Mouse (Mus musculus) bone marrow, adult 2 months (tissue): ENCODE results near the gene Tmem91. TPM values are rescaled to one million over a fixed set of nuclear protein-coding genes. Genes with fewer than 3 reads are reported as not detected.
"Not testable (repeated sequence)": the region's sequence is repeated elsewhere in the genome, so short reads cannot be mapped to it uniquely, and the experiment has no call there.

ENCODE experiments used
- H3K27ac ChIP-seq: fragments of 200-500 bp; 2 replicates; pipeline ENCODE4 v1.5.1; 2012; ENCODE audit warnings: low read depth, mild to moderate bottlenecking, control low read depth, inconsistent platforms, low read length; ENCODE audit not compliant: control insufficient read depth, poor library complexity, insufficient read depth
- H3K4me1 ChIP-seq: fragments of 200-500 bp; 2 replicates; pipeline ENCODE4 v1.6.1; 2011; ENCODE audit warnings: low read length; ENCODE audit not compliant: control insufficient read depth, insufficient read depth
- H3K4me3 ChIP-seq: fragments of 200-500 bp; replicated peaks from 2 replicates; pipeline ENCODE3; 2011; ENCODE audit warnings: mild to moderate bottlenecking, low read depth, low read length, control low read depth; ENCODE audit not compliant: control insufficient read depth
- CTCF ChIP-seq: fragments of 200-500 bp; IDR thresholded peaks from 2 replicates; pipeline ENCODE4 v1.5.1; 2011; ENCODE audit warnings: low read length, control low read depth; ENCODE audit not compliant: control insufficient read depth, insufficient read depth
- POLR2A ChIP-seq: fragments of 200-500 bp; IDR thresholded peaks from 2 replicates; pipeline ENCODE4 v1.6.1; 2011; ENCODE audit warnings: low read depth, mild to moderate bottlenecking, control low read depth, low read length, borderline replicate concordance; ENCODE audit not compliant: control insufficient read depth
- WGBS: fragments of 180-500 bp; shearing (Covaris S2); methylation state at CpG from one replicate; pipeline ENCODE4 v1.1.7; 2018; 5-methylcytosine and 5-hydroxymethylcytosine counted together
- polyA plus RNA-seq: library from polyadenylated mRNA; stranded (reverse); fragments of >200 nt; gene quantifications from 2 replicates; pipeline ENCODE4 v1.2.4, GENCODE M21; 2011; ENCODE audit warnings: low replicate concordance; ENCODE audit not compliant: missing spikeins, insufficient read depth, insufficient read length

Gene Tmem91
- polyA plus RNA-seq = 2.9 TPM in 1 of 2 replicates, not detected in the other

DNA sequence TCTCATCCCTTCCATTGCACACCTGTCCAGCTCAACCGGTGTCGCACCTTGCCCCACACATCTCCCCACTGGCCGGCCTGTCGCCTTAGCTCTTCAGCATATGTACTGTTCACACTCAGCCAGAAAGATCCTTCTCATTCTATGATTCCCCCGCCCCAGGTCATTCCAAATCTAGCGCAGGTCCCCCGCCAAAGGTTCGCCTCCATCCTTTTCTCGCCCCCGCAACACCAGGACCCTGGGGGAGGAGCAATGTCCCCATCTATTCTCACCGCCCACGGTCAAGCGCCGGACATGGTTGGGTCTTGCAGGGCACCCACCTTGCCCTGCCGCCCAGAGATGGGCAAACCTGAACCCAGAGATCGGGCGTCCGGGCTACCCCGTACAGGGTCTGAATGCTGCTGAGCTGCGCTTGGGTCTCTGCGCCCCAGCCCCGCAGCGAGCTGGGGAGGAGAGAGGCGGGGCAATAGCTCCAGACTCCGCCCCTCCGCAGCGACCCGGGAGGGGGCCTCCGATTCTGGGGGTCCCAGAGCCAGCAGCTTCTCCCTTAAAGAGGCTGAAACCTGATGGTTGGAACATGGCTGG lies at the start of gene Tmem91:
TSS of gene Tmem91 (minus strand) at position 448 of the 582 bp plus-strand sequence.
- H3K27ac ChIP-seq = no peak within 1 kb of the TSS
- under 1% methylated on average over 29 of the region's 29 CpGs for WGBS
- TF ChIP-seq CTCF = no peak
- TF ChIP-seq POLR2A = no peak
- peak within 1 kb of the TSS; percentile 7 for H3K4me3 ChIP-seq
- peaks cover 4% of the 10 kb centered on the region for H3K4me1 ChIP-seq

DNA sequence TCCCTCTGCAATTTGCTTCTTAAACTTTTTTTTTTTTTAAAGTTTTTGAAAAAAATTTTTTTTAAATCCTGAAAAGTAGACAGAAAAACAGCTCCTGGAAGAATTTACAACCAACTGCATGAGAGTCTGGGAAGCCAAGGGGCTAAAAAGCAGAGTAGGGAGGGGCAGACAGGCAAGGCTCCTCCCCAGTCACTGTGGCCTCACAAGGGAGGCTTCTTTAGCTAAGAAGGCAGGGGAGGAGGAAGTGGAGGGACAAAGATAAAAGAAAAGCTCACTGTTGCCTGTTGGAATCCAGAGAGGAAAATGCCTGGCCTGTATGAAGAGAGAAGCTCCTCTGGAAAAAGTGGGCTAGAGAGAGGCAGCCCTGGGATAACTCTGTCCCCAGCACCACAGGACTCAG lies 46.8 kb upstream of the Tmem91 start:
- not testable (repeated sequence) for H3K27ac ChIP-seq, H3K4me3 ChIP-seq, H3K4me1 ChIP-seq

DNA sequence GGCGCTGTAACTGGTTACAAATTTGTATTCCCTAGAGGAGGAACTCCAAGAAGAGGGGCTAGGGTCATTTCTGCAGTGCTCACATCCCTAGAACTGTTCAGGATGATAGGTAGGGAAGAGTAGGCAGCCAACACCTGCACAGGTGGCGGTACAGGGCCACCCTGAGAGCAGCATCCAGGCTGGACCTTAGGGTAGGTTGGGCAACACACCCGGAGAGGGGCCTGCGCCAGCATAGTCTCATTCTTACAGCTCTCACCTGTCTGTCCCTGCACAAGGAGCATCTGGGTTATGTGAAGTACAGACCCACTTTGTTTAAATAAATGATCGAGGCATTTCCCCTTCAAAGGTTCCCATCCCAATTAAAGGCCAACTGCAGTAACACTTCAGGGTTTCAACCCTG lies 45.8 kb upstream of the Tmem91 start:
- WGBS = 77% methylated on average over 5 of the region's 5 CpGs
- no peak overlapping the region for H3K4me3 ChIP-seq
- no peak overlapping the region for H3K27ac ChIP-seq
- peaks cover 1% of the 10 kb centered on the region; the same call in 1 of the 2 replicates for H3K4me1 ChIP-seq
- TF ChIP-seq CTCF (no peak), POLR2A (no peak)

DNA sequence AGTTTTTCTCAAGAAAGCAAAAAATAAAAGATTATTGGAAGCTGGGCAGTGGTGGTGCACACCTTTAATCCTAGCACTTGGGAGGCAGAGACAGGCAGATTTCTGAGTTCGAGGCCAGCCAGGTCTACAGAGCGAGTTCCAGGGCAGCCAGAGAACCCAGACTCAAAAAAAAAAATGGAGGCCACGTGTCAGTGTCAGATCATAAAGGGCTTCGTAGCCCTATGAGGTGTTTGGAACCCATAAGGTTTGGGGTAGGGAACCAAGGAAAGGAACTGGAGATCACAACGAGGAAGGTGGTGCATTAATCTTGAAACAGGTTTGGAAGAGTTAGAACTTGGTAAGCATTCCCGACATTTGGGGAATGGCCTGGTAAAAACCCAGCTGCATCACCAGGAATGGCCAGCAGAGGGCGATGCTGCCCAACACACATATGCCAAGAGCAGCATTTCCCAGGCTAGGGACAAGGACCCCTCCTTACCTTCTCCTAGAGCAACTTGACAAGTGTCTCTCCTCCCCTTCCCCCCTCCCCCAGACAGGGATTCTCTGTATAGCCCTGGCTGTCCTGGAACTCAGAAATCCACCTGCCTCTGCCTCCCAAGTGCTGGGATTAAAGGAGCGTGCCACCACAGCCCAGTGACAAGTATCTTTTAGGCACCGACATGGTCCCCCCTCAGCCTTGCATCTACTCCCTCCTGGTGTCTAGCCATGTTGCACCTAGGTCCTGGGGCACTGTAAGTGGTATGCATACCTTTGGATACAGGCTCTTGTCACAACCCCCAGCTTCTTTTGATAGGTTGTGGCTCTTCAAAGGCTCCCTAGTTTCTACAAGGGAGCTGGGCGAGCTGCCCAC lies 45.0 kb upstream of the Tmem91 start:
- peak overlapping the region; percentile 31; the same call in 1 of the 2 replicates for H3K27ac ChIP-seq
- TF ChIP-seq CTCF = peak; percentile 96
- TF ChIP-seq POLR2A = no peak
- peaks cover 1% of the 10 kb centered on the region; the same call in 1 of the 2 replicates for H3K4me1 ChIP-seq
- WGBS = 44% methylated on average over 10 of the region's 10 CpGs
- H3K4me3 ChIP-seq = no peak overlapping the region

DNA sequence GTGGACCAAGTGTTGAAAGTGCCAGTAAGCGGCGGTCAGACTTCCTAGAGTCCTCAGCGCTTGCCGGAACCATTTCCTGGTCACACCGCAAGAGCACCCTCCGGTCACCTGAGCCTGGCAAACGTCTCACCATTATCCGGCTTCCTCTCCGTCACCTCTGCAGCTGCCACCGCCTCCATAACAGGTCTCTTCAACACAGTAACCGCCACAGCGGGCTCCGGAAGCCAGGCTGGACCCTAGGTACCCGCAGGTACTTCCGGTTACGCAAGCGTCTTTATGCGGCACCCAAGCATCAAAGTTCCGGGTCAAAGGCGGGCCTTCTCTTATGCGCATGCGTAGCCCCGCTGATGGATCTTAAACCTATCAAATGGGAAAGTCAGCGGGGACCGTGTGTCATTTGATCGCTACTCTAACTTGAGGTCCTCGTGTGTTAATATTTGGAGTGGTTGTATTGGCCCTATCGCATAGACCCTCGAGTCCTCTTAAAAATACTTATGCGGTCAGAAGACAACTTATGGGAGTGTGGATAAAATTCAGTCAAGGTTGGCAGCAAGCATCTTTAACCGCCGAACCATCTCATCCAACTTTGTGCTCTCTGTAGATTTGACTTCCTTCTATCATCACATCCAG lies 43.9 kb upstream of the Tmem91 start, which contains the start of gene Ccdc97:
TSS of gene Ccdc97 (minus strand) at position 301 of the 630 bp plus-strand sequence.
- peak; percentile 77; the same call in 1 of the 2 replicates for TF ChIP-seq POLR2A
- TF ChIP-seq CTCF = no peak
- WGBS = under 1% methylated on average over 32 of the region's 32 CpGs
- H3K27ac ChIP-seq = peak within 1 kb of the TSS; percentile 92
- H3K4me1 ChIP-seq = peaks cover 1% of the 10 kb centered on the region; the same call in 1 of the 2 replicates
- H3K4me3 ChIP-seq = peak within 1 kb of the TSS; percentile 76

DNA sequence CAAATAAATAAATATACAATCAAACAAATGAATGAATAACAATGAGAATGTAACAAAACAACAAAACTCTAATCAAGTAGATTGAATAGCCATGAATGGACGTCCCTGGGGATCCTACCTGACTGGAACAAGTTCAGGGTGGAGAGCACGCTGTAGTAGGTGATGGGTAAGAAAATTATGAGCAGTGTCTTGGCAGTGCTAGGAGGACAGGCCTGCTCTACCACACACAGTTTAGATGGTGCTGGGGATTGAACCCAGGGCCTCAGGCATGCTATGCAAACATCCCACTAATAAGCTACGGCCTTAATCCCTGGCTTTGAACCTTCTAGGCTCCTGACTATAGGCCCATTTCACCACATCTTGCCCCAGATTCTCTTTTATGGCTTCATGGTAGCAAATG lies 42.5 kb upstream of the Tmem91 start:
- no peak overlapping the region for H3K27ac ChIP-seq
- peaks cover 1% of the 10 kb centered on the region; the same call in 1 of the 2 replicates for H3K4me1 ChIP-seq
- no peak overlapping the region for H3K4me3 ChIP-seq
- WGBS = 85% methylated on average over 3 of the region's 3 CpGs
- no peak for TF ChIP-seq POLR2A
- TF ChIP-seq CTCF = no peak

DNA sequence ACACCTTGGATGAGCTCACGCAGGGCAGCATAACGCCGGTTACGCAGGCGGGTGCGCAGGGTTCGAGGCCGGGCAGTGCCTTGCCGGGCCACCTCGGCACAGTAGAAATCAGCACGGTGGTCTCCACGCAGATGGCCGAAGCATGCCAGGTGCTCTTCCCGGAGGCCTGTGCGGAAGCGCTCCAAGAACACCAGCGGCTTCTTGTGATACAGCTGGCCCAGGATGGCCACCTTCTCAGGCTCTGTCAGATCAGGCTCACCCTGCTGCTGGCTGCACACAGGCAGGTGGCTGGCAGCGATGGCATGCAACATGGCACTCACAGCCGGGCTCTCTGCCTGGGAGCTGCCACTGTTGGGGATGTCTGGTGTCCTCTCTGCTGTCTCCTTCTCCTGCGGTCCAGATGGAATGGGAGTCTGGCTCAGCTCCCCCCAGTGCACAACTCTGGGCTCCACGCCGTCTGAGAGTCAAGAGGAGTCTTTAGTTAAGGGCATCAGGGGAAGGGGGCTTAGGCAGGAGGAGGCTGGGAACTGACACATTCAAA lies 40.8 kb upstream of the Tmem91 start:
- Histone ChIP-seq H3K27ac (no peak overlapping the region), H3K4me1 (peaks cover 1% of the 10 kb centered on the region; the same call in 1 of the 2 replicates), H3K4me3 (no peak overlapping the region)
- 92% methylated on average over 22 of the region's 22 CpGs for WGBS
- TF ChIP-seq POLR2A (no peak), CTCF (no peak)

DNA sequence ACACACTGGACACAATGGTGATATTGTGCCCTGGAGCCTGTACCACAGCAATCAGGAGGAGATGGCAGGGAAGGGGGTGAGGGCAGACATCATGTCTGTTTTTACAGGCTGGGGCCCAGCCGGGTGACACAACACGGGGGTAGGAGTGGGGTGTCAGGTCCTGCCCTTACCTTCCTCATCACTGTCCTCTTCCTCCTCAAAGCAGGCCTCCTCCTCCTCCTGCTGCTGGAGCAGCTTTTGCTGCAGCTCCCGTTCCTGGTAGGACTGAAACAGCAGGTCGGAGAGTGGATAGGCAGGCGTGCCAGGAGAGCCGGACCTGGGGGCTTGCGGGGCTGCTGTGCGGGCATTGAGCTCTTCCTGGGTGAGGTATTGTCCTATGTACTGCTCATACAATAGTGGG lies 39.6 kb upstream of the Tmem91 start:
- WGBS = 93% methylated on average over 8 of the region's 8 CpGs
- peaks cover 1% of the 10 kb centered on the region; the same call in 1 of the 2 replicates for H3K4me1 ChIP-seq
- no peak overlapping the region for H3K4me3 ChIP-seq
- no peak overlapping the region for H3K27ac ChIP-seq
- TF ChIP-seq CTCF (no peak), POLR2A (no peak)
